24 mouse cellular contexts compared by ENCODE assay signal in genomic region chr9:100993937-100994336, GRCm38 (mm10).
"Had no signal": no experiment of that assay in that cellular context is flagged by ENCODE, and none has a peak within 500 bp of the region (broad histone marks: within the 10 kb centered on the region; RNA-seq: fewer than 3 reads in every experiment).

No protein-coding gene starts in this region.

- DNase-seq: gastrocnemius, adult 2 months; gastrocnemius, postnatal 10 days; gastrocnemius, postnatal 25 days; heart, adult 18-20 months; heart, postnatal 10 days; heart, postnatal 4 days; kidney, adult 11 months; kidney, adult 2 months; kidney, adult 9 months; kidney, postnatal 14 days; kidney, postnatal 36 days; layer of hippocampus, adult 9-11 months; layer of hippocampus, postnatal 36 days; left cerebral cortex, postnatal 4 days had no signal

- H3K27ac ChIP-seq: gastrocnemius, adult 2 months; hindbrain, embryonic 10.5 days; hindbrain, embryonic 12.5 days; hindbrain, embryonic 14.5 days; kidney, embryonic 15.5 days; kidney, postnatal 0 days; limb, embryonic 13.5 days had no signal

- H3K4me3 ChIP-seq: gastrocnemius, adult 2 months; heart, embryonic 12.5 days; hindbrain, embryonic 10.5 days; hindbrain, embryonic 12.5 days; kidney, embryonic 15.5 days; limb, embryonic 13.5 days had no signal

- H3K27me3 ChIP-seq: heart, embryonic 12.5 days; hindbrain, embryonic 12.5 days; kidney, embryonic 15.5 days; limb, embryonic 13.5 days had no signal

- H3K4me1 ChIP-seq: heart, embryonic 12.5 days; hindbrain, embryonic 10.5 days; hindbrain, embryonic 12.5 days; kidney, embryonic 15.5 days; limb, embryonic 13.5 days had no signal

- H3K4me2 ChIP-seq: heart, embryonic 12.5 days; hindbrain, embryonic 12.5 days; hindbrain, embryonic 14.5 days; kidney, embryonic 15.5 days; limb, embryonic 13.5 days had no signal

- H3K9me3 ChIP-seq: hindbrain, embryonic 12.5 days; kidney, embryonic 15.5 days had no signal

- ATAC-seq: forebrain, embryonic 16.5 days; hindbrain, embryonic 16.5 days; intestine, embryonic 16.5 days had no signal
